ENCODE assay signal across 19 mouse cellular contexts in genomic region chr9:83587116-83587515, GRCm38 (mm10). TPM values are rescaled to one million over a fixed set of nuclear protein-coding genes. Genes with fewer than 3 reads are reported as not detected.
DNase-seq lines count a peak whose midpoint lies in the region; ATAC-seq and TF ChIP-seq lines count a peak whose summit lies in the region.
"Had no signal": no experiment of that assay in that cellular context is flagged by ENCODE, and none has a peak within 500 bp of the region (broad histone marks: within the 10 kb centered on the region; RNA-seq: fewer than 3 reads in every experiment).

No protein-coding gene starts in this region.

- WGBS in midbrain, embryonic 15.5 days = 79% methylated on average over 9 of the region's 9 CpGs
- 87% methylated on average over 9 of the region's 9 CpGs for WGBS in midbrain, embryonic 11.5 days
- WGBS in olfactory bulb, adult 2 months = 82% methylated on average over 9 of the region's 9 CpGs

- no peak overlapping the region for H3K4me2 ChIP-seq in midbrain, embryonic 15.5 days
- no peak overlapping the region for H3K4me2 ChIP-seq in midbrain, embryonic 11.5 days
- H3K4me2 ChIP-seq: forebrain, embryonic 13.5 days; heart, embryonic 13.5 days; hindbrain, embryonic 12.5 days; hindbrain, embryonic 15.5 days had no signal

- no peak for ATAC-seq in midbrain, embryonic 15.5 days (replicated peaks)
- no peak for ATAC-seq in midbrain, embryonic 11.5 days (ENCODE audit: low FRiP score)
- ATAC-seq: CD4-positive, CD25-positive, alpha-beta regulatory T cell, adult 4 months; forebrain, embryonic 13.5 days; forebrain, embryonic 16.5 days had no signal

- peak overlapping the region; percentile 29; the same call in 1 of the 2 replicates for H3K27ac ChIP-seq in left cerebral cortex, adult 2 months
- peak overlapping the region; percentile 23; the same call in 1 of the 2 replicates for H3K27ac ChIP-seq in midbrain, embryonic 15.5 days
- H3K27ac ChIP-seq in midbrain, embryonic 11.5 days (ENCODE audit: low read depth, low read length) = no peak overlapping the region
- H3K27ac ChIP-seq in olfactory bulb, adult 2 months (ENCODE audit: insufficient read depth, low read depth, low read length) = peak overlapping the region; percentile 40; the same call in 1 of the 2 replicates
- H3K27ac ChIP-seq: forebrain, embryonic 10.5 days; forebrain, embryonic 13.5 days; heart, adult 2 months; heart, embryonic 10.5 days; heart, embryonic 13.5 days; hindbrain, embryonic 12.5 days; hindbrain, embryonic 15.5 days had no signal

- H3K27me3 ChIP-seq in midbrain, embryonic 15.5 days (replicated peaks) = no peaks in the 10 kb centered on the region
- H3K27me3 ChIP-seq in midbrain, embryonic 11.5 days (ENCODE audit: control insufficient read depth, insufficient read depth, low read length) = no peaks in the 10 kb centered on the region
- H3K27me3 ChIP-seq: forebrain, embryonic 13.5 days; heart, embryonic 13.5 days; hindbrain, embryonic 12.5 days; hindbrain, embryonic 15.5 days had no signal

- H3K9me3 ChIP-seq in midbrain, embryonic 15.5 days = no peaks in the 10 kb centered on the region
- H3K9me3 ChIP-seq in midbrain, embryonic 11.5 days (ENCODE audit: control insufficient read depth, low read length) = no peaks in the 10 kb centered on the region
- H3K9me3 ChIP-seq: forebrain, embryonic 10.5 days; forebrain, embryonic 13.5 days; heart, embryonic 10.5 days; heart, embryonic 13.5 days; hindbrain, embryonic 12.5 days; hindbrain, embryonic 15.5 days had no signal

- TF ChIP-seq CTCF in left cerebral cortex, adult 2 months (IDR thresholded peaks at IDR 0.05) = no peak
- no peak for TF ChIP-seq CTCF in olfactory bulb, adult 2 months (IDR thresholded peaks at IDR 0.05; ENCODE audit: insufficient read depth, low read depth, low read length)

- H3K4me1 ChIP-seq in midbrain, embryonic 15.5 days = peaks cover 10% of the 10 kb centered on the region
- H3K4me1 ChIP-seq in midbrain, embryonic 11.5 days (ENCODE audit: control insufficient read depth, insufficient read depth, low read length) = peaks cover 6% of the 10 kb centered on the region
- peaks cover 11% of the 10 kb centered on the region; the same call in 1 of the 2 replicates for H3K4me1 ChIP-seq in olfactory bulb, adult 2 months (ENCODE audit: control insufficient read depth, insufficient read depth, low read length)

- TF ChIP-seq POLR2A in olfactory bulb, adult 2 months (IDR thresholded peaks at IDR 0.05; ENCODE audit: insufficient read depth, low read depth, low read length) = no peak

- intact Hi-C loops in left cerebral cortex, adult 2 months (cut with DNase I) = no loop called here
- intact Hi-C loops in gastrocnemius, postnatal 14 days (cut with DNase I; ENCODE audit: low total_unique reads) = no loop called here

- H3K9ac ChIP-seq in midbrain, embryonic 15.5 days = no peak overlapping the region
- H3K9ac ChIP-seq in midbrain, embryonic 11.5 days (ENCODE audit: low read length) = no peak overlapping the region
- H3K9ac ChIP-seq: forebrain, embryonic 13.5 days; heart, embryonic 13.5 days; hindbrain, embryonic 12.5 days; hindbrain, embryonic 15.5 days had no signal

- DNase-seq in left cerebral cortex, adult 2 months (ENCODE audit: extremely low spot score in 1 of 2, low spot score in 2 of 2) = no peak
- DNase-seq in left cerebral cortex, adult 8-10 months (ENCODE audit: low spot score in 2 of 2) = no peak
- DNase-seq in midbrain, embryonic 11.5 days (ENCODE audit: low spot score, missing footprints) = no peak
- DNase-seq in gastrocnemius, postnatal 14 days = no peak
- DNase-seq: cerebellum, adult 18-20 months; cerebellum, adult 9-10 months; cerebellum, postnatal 14 days; gastrocnemius, postnatal 10 days; heart, adult 2 months had no signal

- H3K4me3 ChIP-seq in left cerebral cortex, adult 2 months = no peak overlapping the region
- H3K4me3 ChIP-seq in midbrain, embryonic 15.5 days = no peak overlapping the region
- no peak overlapping the region for H3K4me3 ChIP-seq in midbrain, embryonic 11.5 days (ENCODE audit: low read depth, low read length)
- H3K4me3 ChIP-seq in olfactory bulb, adult 2 months (ENCODE audit: insufficient read depth, low read depth, low read length) = no peak overlapping the region
- H3K4me3 ChIP-seq: forebrain, embryonic 10.5 days; forebrain, embryonic 13.5 days; heart, adult 2 months; heart, embryonic 10.5 days; heart, embryonic 13.5 days; hindbrain, embryonic 12.5 days; hindbrain, embryonic 15.5 days had no signal

- no peaks in the 10 kb centered on the region for H3K36me3 ChIP-seq in midbrain, embryonic 15.5 days (replicated peaks)
- no peaks in the 10 kb centered on the region for H3K36me3 ChIP-seq in midbrain, embryonic 11.5 days (ENCODE audit: control insufficient read depth, insufficient read depth, low read length)
- H3K36me3 ChIP-seq: forebrain, embryonic 10.5 days; heart, embryonic 10.5 days; hindbrain, embryonic 12.5 days; hindbrain, embryonic 15.5 days had no signal

RNA-seq across cellular contexts. Expression of gene Sh3bgrl2, which starts 39.0 kb away (rescaled TPM):
- 10 to 100 TPM; 30.7 to 36.1 TPM for total RNA-seq in left cerebral cortex, adult 2 months (2021)
- total RNA-seq in left cerebral cortex, adult 8-10 months (2022) = 10 to 100 TPM; 33.9 to 43.8 (median 36.9) TPM
- polyA plus RNA-seq in midbrain, embryonic 15.5 days (2015; fragmentation: Nextera tagmentation; extraction: Ambion mirVana) = 7.7 and 8.8 TPM in 2 replicates
- 10.1 and 12.2 TPM in 2 replicates for polyA plus RNA-seq in midbrain, embryonic 11.5 days (2014; fragmentation: Nextera tagmentation; extraction: Ambion mirVana)
- not detected in 2 replicates for polyA plus RNA-seq in olfactory bulb, adult 2 months (2012; ENCODE audit: insufficient read depth, insufficient read length, low replicate concordance, missing spikeins)
- 1 to 10 TPM; 1.4 TPM for total RNA-seq in gastrocnemius, postnatal 14 days (2021)

Comparison
In these comparisons a context has a peak if more than half of its experiments do, and no peak if none do; other contexts are left out.
1. RNA of gene Sh3bgrl2, which starts 39.0 kb away (total RNA-seq): 33.9 to 43.8 TPM in left cerebral cortex, adult 8-10 months and 30.7 to 36.1 TPM in left cerebral cortex, adult 2 months; 1.4 TPM in gastrocnemius, postnatal 14 days; every median in the first group is over 10 times any median in the second.